ENCODE assay signal across 12 mouse cellular contexts in genomic region chr4:102351476-102352475, GRCm38 (mm10).
DNase-seq lines count a peak whose midpoint lies in the region; ATAC-seq and TF ChIP-seq lines count a peak whose summit lies in the region.
"Had no signal": no experiment of that assay in that cellular context is flagged by ENCODE, and none has a peak within 500 bp of the region (broad histone marks: within the 10 kb centered on the region; RNA-seq: fewer than 3 reads in every experiment).

No protein-coding gene starts in this region.

- H3K9me3 ChIP-seq in forebrain, postnatal 0 days (ENCODE audit: low read length) = no peaks in the 10 kb centered on the region
- H3K9me3 ChIP-seq in midbrain, postnatal 0 days (ENCODE audit: low read length) = no peaks in the 10 kb centered on the region
- H3K9me3 ChIP-seq: heart, embryonic 15.5 days had no signal

- TF ChIP-seq CTCF in forebrain, postnatal 0 days (IDR thresholded peaks at IDR 0.05; ENCODE audit: low read depth) = no peak
- no peak for TF ChIP-seq CTCF in midbrain, postnatal 0 days (IDR thresholded peaks at IDR 0.05)

- intact Hi-C loops in gastrocnemius, postnatal 36 days (cut with DNase I) = no loop called here

- no peaks in the 10 kb centered on the region for H3K36me3 ChIP-seq in forebrain, postnatal 0 days (ENCODE audit: insufficient read depth)
- no peaks in the 10 kb centered on the region for H3K36me3 ChIP-seq in midbrain, postnatal 0 days (ENCODE audit: insufficient read depth, low read length)
- H3K36me3 ChIP-seq: heart, embryonic 15.5 days had no signal

- WGBS in forebrain, postnatal 0 days = 66% methylated on average over 1 of the region's 1 CpGs
- 39% methylated on average over 1 of the region's 1 CpGs for WGBS in midbrain, postnatal 0 days

- H3K4me2 ChIP-seq in forebrain, postnatal 0 days (ENCODE audit: low read depth) = no peak overlapping the region
- no peak overlapping the region for H3K4me2 ChIP-seq in midbrain, postnatal 0 days (ENCODE audit: low read depth, low read length, poor library complexity, severe bottlenecking)
- H3K4me2 ChIP-seq: heart, embryonic 15.5 days had no signal

- peak; percentile 77 for ATAC-seq in forebrain, postnatal 0 days
- ATAC-seq in midbrain, postnatal 0 days (ENCODE audit: low FRiP score) = peak; percentile 44; the same call in 1 of the 2 replicates
- ATAC-seq: intestine, postnatal 0 days; lung, postnatal 0 days had no signal

- no peak overlapping the region for H3K4me3 ChIP-seq in forebrain, postnatal 0 days (ENCODE audit: low read depth, low read length)
- no peak overlapping the region for H3K4me3 ChIP-seq in midbrain, postnatal 0 days (ENCODE audit: low read depth, low read length)
- H3K4me3 ChIP-seq: heart, embryonic 15.5 days had no signal

- no peaks in the 10 kb centered on the region for H3K27me3 ChIP-seq in forebrain, postnatal 0 days (ENCODE audit: insufficient read depth, low read length)
- H3K27me3 ChIP-seq in midbrain, postnatal 0 days (ENCODE audit: insufficient read depth, low read length) = no peaks in the 10 kb centered on the region
- H3K27me3 ChIP-seq: heart, embryonic 15.5 days had no signal

- peak; percentile 21 for DNase-seq in layer of hippocampus, adult 9-10 months (ENCODE audit: low spot score)
- DNase-seq in layer of hippocampus, adult 8-10 months (ENCODE audit: low spot score in 2 of 2) = no peak
- DNase-seq in brain, embryonic 18.5 days (ENCODE audit: low read depth, low spot score) = peak; percentile 43
- peak; percentile 59 for DNase-seq in forebrain, postnatal 0 days
- DNase-seq in midbrain, postnatal 0 days (ENCODE audit: low spot score) = peak; percentile 81
- DNase-seq in gastrocnemius, postnatal 36 days = no peak
- no peak for DNase-seq in heart, adult 18-20 months
- DNase-seq: cerebellum, postnatal 36 days had no signal

- H3K9ac ChIP-seq in forebrain, postnatal 0 days = no peak overlapping the region
- no peak overlapping the region for H3K9ac ChIP-seq in midbrain, postnatal 0 days (replicated peaks; ENCODE audit: low read length, poor library complexity, severe bottlenecking)
- H3K9ac ChIP-seq: heart, embryonic 15.5 days had no signal

- 0 out of 2 replicates have a peak overlapping the region, but pooled peaks have one; percentile 21 for H3K27ac ChIP-seq in forebrain, postnatal 0 days (ENCODE audit: low read depth, low read length)
- 0 out of 2 replicates have a peak overlapping the region, but pooled peaks have one; percentile 32 for H3K27ac ChIP-seq in midbrain, postnatal 0 days (ENCODE audit: low read depth, low read length)
- H3K27ac ChIP-seq: heart, embryonic 15.5 days; stomach, postnatal 0 days had no signal

- peaks cover 8% of the 10 kb centered on the region; the same call in 1 of the 2 replicates for H3K4me1 ChIP-seq in forebrain, postnatal 0 days (ENCODE audit: insufficient read depth)
- peaks cover 7% of the 10 kb centered on the region; the same call in 1 of the 2 replicates for H3K4me1 ChIP-seq in midbrain, postnatal 0 days (ENCODE audit: insufficient read depth, low read length)

Comparison
In these comparisons a context has a peak if more than half of its experiments do, and no peak if none do; other contexts are left out.
1. DNase-seq: peak in layer of hippocampus, adult 9-10 months (single experiment), brain, embryonic 18.5 days (single experiment), forebrain, postnatal 0 days (single experiment) and midbrain, postnatal 0 days (single experiment); none in layer of hippocampus, adult 8-10 months (0 of 2), gastrocnemius, postnatal 36 days (0 of 2) and heart, adult 18-20 months (0 of 2).